Mouse (Mus musculus) midbrain, postnatal 0 days (tissue): ENCODE results near the gene Tpcn2. TPM values are rescaled to one million over a fixed set of nuclear protein-coding genes. Genes with fewer than 3 reads are reported as not detected.
A peak's percentile ranks its signal among the peaks of the same experiment; 100 is the strongest.

Experiments
- ATAC-seq: fragments of 200-750 bp; cut with Nextera tagmentation; 2 replicates; pipeline ENCODE4 v1.8.0; 2017; ENCODE audit warnings: moderate number of reproducible peaks, mild to moderate bottlenecking, moderate TSS enrichment, moderate library complexity; ENCODE audit not compliant: low FRiP score
- DNase-seq: peaks from one replicate; pipeline ENCODE4 v3.0.0-alpha.2; 2015; ENCODE audit warnings: low spot score
- H3K27ac ChIP-seq: fragments of 300-500 bp; sonication (generic); 2 replicates; pipeline ENCODE4 v1.5.1; 2014; ENCODE audit warnings: low read depth, mild to moderate bottlenecking, low read length, mixed read lengths
- H3K27me3 ChIP-seq: fragments of 300-500 bp; sonication (generic); 2 replicates; pipeline ENCODE4 v1.6.1; 2014; ENCODE audit warnings: low read length, control low read depth, mixed read lengths; ENCODE audit not compliant: insufficient read depth
- H3K36me3 ChIP-seq: fragments of 300-500 bp; sonication (generic); 2 replicates; pipeline ENCODE4 v1.6.1; 2014; ENCODE audit warnings: low read length, control low read depth, mixed read lengths; ENCODE audit not compliant: insufficient read depth
- H3K4me1 ChIP-seq: fragments of 300-500 bp; sonication (generic); 2 replicates; pipeline ENCODE4 v1.6.1; 2014; ENCODE audit warnings: mild to moderate bottlenecking, control low read depth, antibody characterized with exemption, low read length, mixed read lengths; ENCODE audit not compliant: insufficient read depth
- H3K4me2 ChIP-seq: fragments of 300-500 bp; sonication (generic); 2 replicates; pipeline ENCODE4 v1.6.1; 2014; ENCODE audit warnings: low read depth, mild to moderate bottlenecking, low read length, mixed read lengths; ENCODE audit not compliant: poor library complexity, severe bottlenecking
- H3K4me3 ChIP-seq: fragments of 300-500 bp; sonication (generic); 2 replicates; pipeline ENCODE4 v1.5.1; 2014; ENCODE audit warnings: low read depth, mild to moderate bottlenecking, low read length, moderate library complexity
- H3K9ac ChIP-seq: fragments of 300-500 bp; sonication (generic); replicated peaks from 2 replicates; pipeline ENCODE4 v1.6.1; 2014; ENCODE audit warnings: mild to moderate bottlenecking, low read length, moderate library complexity, mixed read lengths; ENCODE audit not compliant: poor library complexity, severe bottlenecking
- H3K9me3 ChIP-seq: fragments of 300-500 bp; sonication (generic); 2 replicates; pipeline ENCODE4 v1.6.1; 2016; ENCODE audit warnings: low read length, control low read depth
- CTCF ChIP-seq: IDR thresholded peaks from 2 replicates; pipeline ENCODE4 v1.5.1; 2016; ENCODE audit warnings: antibody characterized with exemption, mild to moderate bottlenecking
- WGBS: fragments of 180-500 bp; shearing (Covaris S2); extraction: QIAGEN DNeasy Blood & Tissue Kit; methylation state at CpG from one replicate; pipeline ENCODE4 v1.1.7; 2014; 5-methylcytosine and 5-hydroxymethylcytosine counted together
- polyA plus RNA-seq: library from polyadenylated mRNA; unstranded; fragments of >200 nt; fragmentation: Nextera tagmentation; extraction: Ambion mirVana; gene quantifications from 2 replicates; pipeline ENCODE4 v1.2.1, GENCODE M21; 2015
- total RNA-seq: library from RNA; depleted of rRNA; stranded (reverse); fragments of >200 nt; gene quantifications from 2 replicates; pipeline ENCODE4 v1.2.3, GENCODE M21; 2014

Tpcn2 gene
- total and polyA plus RNA-seq, 2 experiments from 2014 or later, result 1.5 to 2.8 TPM

DNA sequence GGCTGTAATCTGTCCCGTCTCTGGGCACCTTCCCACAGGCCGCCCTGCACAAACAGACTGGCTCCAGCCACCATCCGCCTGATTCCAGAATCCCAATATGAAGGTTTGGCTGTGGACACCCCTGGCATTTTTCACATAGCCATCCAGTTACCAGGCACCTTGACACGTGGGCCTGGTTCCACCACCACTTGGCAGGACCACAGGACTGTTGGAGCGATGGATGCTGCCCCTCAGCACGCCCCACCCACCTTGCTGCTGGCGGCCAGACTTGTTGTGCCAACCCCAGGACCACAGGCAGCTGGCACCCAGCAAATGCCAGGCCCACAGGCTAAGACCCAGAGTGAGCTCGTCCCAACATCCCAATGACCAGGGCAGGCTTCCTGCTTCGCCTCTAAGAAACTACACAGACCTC lies 64.4 kb downstream of the Tpcn2 start:
- Histone ChIP-seq H3K9me3 (no peaks in the 10 kb centered on the region), H3K27me3 (no peaks in the 10 kb centered on the region), H3K27ac (no peak overlapping the region), H3K36me3 (no peaks in the 10 kb centered on the region), H3K4me1 (no peaks in the 10 kb centered on the region), H3K9ac (no peak overlapping the region), H3K4me2 (no peak overlapping the region), H3K4me3 (no peak overlapping the region)
- DNase-seq (peak; percentile 58), ATAC-seq (peak; percentile 56; the same call in 1 of the 2 replicates)
- 83% methylated on average over 9 of the region's 9 CpGs for WGBS
- no peak for TF ChIP-seq CTCF

DNA sequence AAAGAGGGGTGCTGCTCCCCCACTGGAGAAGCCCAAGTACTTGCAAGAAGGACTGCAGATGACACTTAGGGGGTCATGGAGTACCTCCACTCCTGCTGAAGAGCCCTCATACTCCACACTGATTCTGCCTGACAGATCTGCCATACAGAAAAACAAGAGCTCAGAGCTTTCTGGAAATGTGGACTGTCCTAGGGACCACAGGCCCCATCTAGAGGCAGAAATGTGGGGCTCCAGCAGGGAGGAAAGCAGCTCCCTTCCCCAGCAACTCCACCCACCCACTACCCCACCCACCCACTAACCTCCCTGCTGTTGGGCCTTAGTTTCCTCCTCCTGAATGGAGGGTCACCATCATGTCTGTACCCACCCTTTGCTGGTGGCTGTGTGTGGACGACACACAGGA lies 67.2 kb downstream of the Tpcn2 start:
- H3K4me2 ChIP-seq, result no peak overlapping the region
- no peak for DNase-seq
- no peak overlapping the region for H3K4me3 ChIP-seq
- TF ChIP-seq CTCF, result peak; percentile 52
- H3K27me3 ChIP-seq, result no peaks in the 10 kb centered on the region
- no peak for ATAC-seq
- no peak overlapping the region for H3K9ac ChIP-seq
- H3K9me3 ChIP-seq, result no peaks in the 10 kb centered on the region
- WGBS, result 36% methylated on average over 1 of the region's 1 CpGs
- H3K36me3 ChIP-seq, result no peaks in the 10 kb centered on the region
- no peak overlapping the region for H3K27ac ChIP-seq
- no peaks in the 10 kb centered on the region; the same call in 1 of the 2 replicates for H3K4me1 ChIP-seq

DNA sequence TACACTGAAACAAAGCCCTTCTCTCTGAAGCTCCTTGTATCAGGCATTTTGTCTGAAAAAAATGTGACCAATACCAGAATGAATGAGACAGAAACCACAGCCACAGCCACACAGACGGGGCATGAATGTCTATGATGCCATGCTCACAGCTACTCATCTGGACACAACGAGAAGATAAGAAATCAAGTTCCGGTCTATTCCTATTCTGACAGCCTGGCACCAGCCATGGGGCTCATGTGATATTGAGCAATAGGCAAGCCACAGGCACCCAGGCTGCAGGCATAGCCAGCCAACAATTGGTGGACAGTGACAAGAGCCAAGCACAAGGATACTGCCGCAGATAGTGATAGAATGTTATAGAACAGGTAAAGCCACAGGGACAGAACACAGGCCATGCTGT lies 68.3 kb downstream of the Tpcn2 start:
- no peaks in the 10 kb centered on the region; the same call in 1 of the 2 replicates for H3K4me1 ChIP-seq
- no peak overlapping the region for H3K27ac ChIP-seq
- H3K4me2 ChIP-seq, result no peak overlapping the region
- no peak overlapping the region for H3K9ac ChIP-seq
- 90% methylated on average over 4 of the region's 4 CpGs for WGBS
- no peaks in the 10 kb centered on the region for H3K9me3 ChIP-seq
- H3K4me3 ChIP-seq, result no peak overlapping the region
- H3K36me3 ChIP-seq, result no peaks in the 10 kb centered on the region
- no peak for TF ChIP-seq CTCF
- no peak for ATAC-seq
- no peak for DNase-seq
- no peaks in the 10 kb centered on the region for H3K27me3 ChIP-seq

DNA sequence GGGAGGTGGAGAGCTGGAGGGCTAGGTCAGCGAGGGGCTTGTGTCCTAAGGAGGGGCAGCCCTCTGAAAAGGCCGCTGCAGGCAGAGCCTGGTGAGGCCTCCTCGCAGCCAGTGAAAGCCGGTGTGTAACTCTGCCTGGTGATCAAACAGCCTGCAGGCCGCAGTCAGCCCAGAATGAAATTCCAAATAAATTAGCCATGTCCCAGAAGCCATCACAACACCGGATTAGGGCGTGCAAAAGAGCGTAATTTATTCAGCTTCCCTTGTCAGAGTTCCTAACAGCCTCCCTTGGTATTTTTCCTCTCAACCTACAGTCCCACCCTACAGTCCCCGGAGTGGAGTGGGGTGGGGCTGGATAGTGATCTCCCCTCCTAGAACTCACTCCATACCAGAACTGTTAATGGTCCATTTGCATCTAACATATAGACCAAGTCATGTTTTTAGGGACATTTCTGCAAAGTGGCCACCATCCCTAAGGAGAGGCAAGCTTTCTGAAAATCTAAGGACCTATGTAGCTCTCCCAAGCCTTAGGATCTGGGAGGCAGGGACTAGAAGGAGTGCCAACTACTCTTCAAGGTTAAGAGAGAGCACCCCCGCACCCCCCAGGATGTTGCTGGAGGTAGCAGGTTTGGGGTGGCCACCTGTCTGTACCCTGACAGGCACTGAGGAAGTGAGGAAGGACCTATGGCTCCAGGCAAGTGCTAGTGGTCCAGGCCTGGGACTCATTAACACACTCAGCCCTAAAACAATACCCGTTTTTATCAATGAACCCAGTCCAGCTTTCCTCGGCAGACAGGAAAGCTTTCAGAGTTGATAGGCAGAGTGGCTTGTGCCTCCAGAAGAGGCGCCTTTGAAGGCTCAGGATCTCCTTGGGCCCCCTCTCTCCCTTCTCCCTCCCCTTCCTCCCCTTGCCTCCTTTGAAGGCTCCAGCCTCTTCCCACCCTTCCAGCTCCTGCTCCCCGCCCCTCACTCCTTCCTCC lies 71.8 kb downstream of the Tpcn2 start:
- Histone ChIP-seq H3K4me2 (no peak overlapping the region), H3K27ac (peak overlapping the region; percentile 26; the same call in 1 of the 2 replicates), H3K4me3 (no peak overlapping the region), H3K9me3 (no peaks in the 10 kb centered on the region), H3K27me3 (no peaks in the 10 kb centered on the region), H3K9ac (0 out of 2 replicates have a peak overlapping the region, but pooled peaks have one; percentile 19), H3K36me3 (no peaks in the 10 kb centered on the region), H3K4me1 (peaks cover under 1% of the 10 kb centered on the region; the same call in 1 of the 2 replicates)
- DNase-seq (peak; percentile 12), ATAC-seq (peak; percentile 31; the same call in 1 of the 2 replicates)
- no peak for TF ChIP-seq CTCF
- whole genome bisulfite sequencing, result 14% methylated on average over 14 of the region's 14 CpGs

DNA sequence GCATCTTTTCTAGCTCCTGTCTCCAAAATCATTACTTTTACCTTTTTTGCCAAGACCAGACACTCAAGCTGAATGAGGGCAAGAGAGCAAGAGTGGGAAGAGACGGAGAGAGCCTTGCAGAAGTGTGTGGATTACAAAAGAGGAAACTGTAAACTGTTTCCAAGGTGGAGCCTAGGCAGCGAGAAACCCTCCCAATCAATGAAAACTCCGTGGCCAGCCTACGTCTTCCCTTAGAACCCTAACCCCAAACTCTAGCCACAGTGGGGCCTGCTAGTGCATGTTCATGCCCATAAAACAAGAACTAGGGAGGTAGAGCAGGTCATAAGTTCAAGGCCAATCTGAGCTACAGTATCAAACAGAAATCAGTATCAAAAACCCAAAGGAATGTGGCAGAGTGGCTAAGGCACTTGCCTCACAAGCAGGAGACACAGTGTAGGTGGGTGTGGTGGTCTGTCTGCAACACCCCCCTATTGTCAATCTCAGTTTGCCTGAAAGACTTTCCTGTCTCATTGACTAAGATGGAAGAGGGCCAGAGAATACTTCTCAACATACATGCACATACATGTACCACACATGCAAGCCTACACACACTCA lies 73.2 kb downstream of the Tpcn2 start:
- no peak overlapping the region for H3K9ac ChIP-seq
- no peak overlapping the region for H3K4me2 ChIP-seq
- no peaks in the 10 kb centered on the region for H3K36me3 ChIP-seq
- no peak overlapping the region for H3K4me3 ChIP-seq
- no peaks in the 10 kb centered on the region for H3K9me3 ChIP-seq
- no peaks in the 10 kb centered on the region for H3K27me3 ChIP-seq
- WGBS, result 76% methylated on average over 4 of the region's 4 CpGs
- H3K4me1 ChIP-seq, result peaks cover 11% of the 10 kb centered on the region
- H3K27ac ChIP-seq, result no peak overlapping the region
- ATAC-seq (no peak), DNase-seq (no peak)
- no peak for TF ChIP-seq CTCF

DNA sequence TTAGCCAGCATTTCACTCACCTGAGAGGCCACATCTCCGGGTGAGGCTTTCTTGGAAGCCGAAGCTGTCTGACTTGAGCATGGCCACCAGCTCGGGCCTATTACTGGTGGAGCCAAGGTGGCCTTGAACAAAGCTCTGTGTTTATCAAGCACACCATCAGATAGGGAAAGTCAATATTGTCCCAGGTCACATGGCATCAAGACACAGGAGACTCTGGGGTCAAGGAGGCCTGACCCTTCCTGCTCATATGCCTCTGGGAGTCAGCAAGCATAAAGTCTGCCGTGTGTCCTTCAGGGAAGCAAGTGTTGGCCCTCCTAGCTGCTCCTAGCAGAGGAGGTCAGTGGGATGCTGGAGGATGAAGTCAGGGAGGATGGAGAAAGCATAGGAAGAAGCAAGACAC lies 75.8 kb downstream of the Tpcn2 start, which contains the start of gene 1810010D01Rik:
Gene 1810010D01Rik (minus strand): TSS at position 114 of the 400 bp plus-strand sequence.
- WGBS, result 89% methylated on average over 4 of the region's 4 CpGs
- Histone ChIP-seq H3K9me3 (no peaks in the 10 kb centered on the region), H3K4me1 (peaks cover 11% of the 10 kb centered on the region), H3K9ac (no peak within 1 kb of the TSS), H3K4me3 (no peak within 1 kb of the TSS), H3K36me3 (no peaks in the 10 kb centered on the region), H3K27ac (no peak within 1 kb of the TSS), H3K27me3 (no peaks in the 10 kb centered on the region), H3K4me2 (no peak within 1 kb of the TSS)
- DNase-seq (no peak), ATAC-seq (no peak)
- no peak for TF ChIP-seq CTCF
